Mouse (Mus musculus): ENCODE results near the gene Mcidas. TPM values are rescaled to one million over a fixed set of nuclear protein-coding genes. Genes with fewer than 3 reads are reported as not detected.

The Mcidas gene
- total RNA-seq, 1 experiment from 2014 or later, result not detected

Other genes starting within 250 kb of the Mcidas start
- 0.82 and 3.6 TPM in 2 replicates for gene Plpp1, start 193.1 kb upstream of the Mcidas start, total RNA-seq (2017)
- 83.1 and 101 TPM in 2 replicates for gene Mtrex, start 66.4 kb upstream of the Mcidas start, total RNA-seq (2017)
- 24.6 and 29.3 TPM in 2 replicates for gene Dhx29, start 66.4 kb upstream of the Mcidas start, total RNA-seq (2017)
- gene Ccno, start 6.0 kb upstream of the Mcidas start, total RNA-seq (2017), result not detected in 2 replicates
- not detected in 2 replicates for gene Cdc20b, start 41.3 kb downstream of the Mcidas start, total RNA-seq (2017)
- gene Gpx8, start 52.6 kb downstream of the Mcidas start, total RNA-seq (2017), result 2.1 TPM in 1 of 2 replicates, not detected in the other
- gene Gzma, start 107.1 kb downstream of the Mcidas start, total RNA-seq (2017), result 0.29 and 1.4 TPM in 2 replicates
- gene Esm1, start 215.8 kb downstream of the Mcidas start, total RNA-seq (2017), result 0.14 TPM in 1 of 2 replicates, not detected in the other
- gene Gzmk, start 232.1 kb downstream of the Mcidas start, total RNA-seq (2017), result not detected in 2 replicates

Measured in common myeloid progenitor, adult 5-6 weeks (primary cell).